Mouse (Mus musculus) right cerebral cortex, postnatal 36 days (tissue): ENCODE measurements around the gene Slc25a17.

Source experiments
- DNase-seq, 2 experiments: peaks; one replicate each; pipeline ENCODE4 v3.0.0; 2022; ENCODE audit warnings: low spot score in 2 of 2, mixed read lengths in 1 of 2

The Slc25a17 gene

GRCm38 (mm10) chr15:81360345-81361021 is at the start of gene Slc25a17:
TSS of gene Slc25a17 (minus strand) at chr15:81360812.
- peak; percentile 86 to 89 for DNase-seq

GRCm38 (mm10) chr15:81408199-81408598 is 47.6 kb upstream of the Slc25a17 start, which contains the start of gene Dnajb7:
TSS of gene Dnajb7 (minus strand) at chr15:81408299.
- DNase-seq, result no peak

- no peak for DNase-seq
Measured at GRCm38 (mm10) chr15:81405008-81405407, 44.4 kb upstream of the Slc25a17 start.

GRCm38 (mm10) chr15:81399638-81400315 is 39.2 kb upstream of the Slc25a17 start, which contains the start of the genes St13 and Xpnpep3:
TSS of gene St13 (minus strand) at chr15:81400077.
TSS of gene Xpnpep3 (plus strand) at chr15:81400138.
- DNase-seq, result peak; percentile 93 to 94

DNA sequence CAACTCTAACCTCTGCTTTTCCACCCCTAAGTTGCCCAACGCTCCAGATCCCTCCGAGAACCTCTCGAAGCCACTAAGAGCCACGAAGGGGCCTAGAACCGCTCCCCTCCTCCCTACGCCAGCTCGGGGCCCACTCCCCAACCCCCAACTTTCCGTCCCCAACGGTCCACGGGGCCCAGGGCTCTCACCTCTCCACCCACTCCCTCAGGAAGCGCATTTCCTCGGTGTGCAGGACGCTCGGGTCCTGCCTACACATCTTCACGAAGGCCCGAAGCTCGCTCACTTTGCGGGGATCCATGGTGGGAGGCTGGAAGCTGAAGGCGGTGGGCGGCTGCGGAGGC is 38.7 kb upstream of the Slc25a17 start:
- no peak for DNase-seq

DNA sequence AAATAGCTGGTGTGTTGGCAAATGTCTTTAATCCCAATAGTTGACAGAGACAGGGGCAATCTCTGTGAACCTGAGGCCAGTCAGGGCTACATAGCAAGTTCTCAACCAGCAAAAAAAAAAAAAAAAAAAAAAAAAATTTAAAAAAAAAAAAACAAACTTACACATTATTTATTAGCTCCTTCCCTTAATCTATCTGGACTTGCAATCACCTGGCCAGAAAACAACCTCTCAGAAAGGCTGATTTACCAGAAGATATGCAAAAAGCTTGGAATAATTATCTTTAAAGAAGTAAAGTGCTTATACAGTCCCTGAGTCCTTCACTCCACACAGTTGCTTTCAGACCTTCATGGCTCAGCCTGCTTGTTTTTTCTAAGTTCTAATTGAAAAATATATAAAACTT is 37.6 kb upstream of the Slc25a17 start:
- DNase-seq, result no peak

DNA sequence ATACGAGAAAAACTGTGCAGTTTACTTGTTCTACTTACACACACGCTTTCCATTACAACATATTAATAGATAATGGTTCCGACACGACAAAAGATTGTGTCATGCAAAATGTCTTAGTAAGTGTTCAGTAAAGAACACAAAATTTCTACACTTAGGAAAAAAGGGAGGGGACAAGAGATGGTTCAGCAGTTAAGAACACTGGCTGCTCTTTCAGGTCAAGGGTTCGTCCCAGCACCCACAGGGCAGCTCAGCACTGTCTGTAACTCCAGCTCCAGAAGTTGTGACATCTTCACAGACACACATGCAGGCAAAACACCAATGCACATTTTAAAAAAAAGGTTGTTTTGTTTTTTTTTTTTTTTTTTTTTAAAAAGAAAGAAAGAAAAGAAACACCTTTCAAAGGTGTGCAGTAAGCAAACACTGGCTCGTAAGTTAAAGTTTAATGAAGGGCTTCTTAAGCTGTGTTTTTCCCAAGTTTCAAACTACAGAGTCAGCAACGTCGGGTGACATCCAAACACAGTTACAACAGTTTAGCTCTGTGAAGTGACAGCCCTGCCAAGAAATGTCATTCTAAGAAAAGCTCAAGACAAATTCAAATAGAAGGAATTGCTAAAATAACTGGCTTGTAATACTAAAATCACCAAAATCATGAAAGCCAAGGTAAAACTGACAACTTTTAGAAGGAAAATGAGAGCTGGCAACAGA is 33.8 kb upstream of the Slc25a17 start:
- no peak for DNase-seq

GRCm38 (mm10) chr15:81392997-81393396 is 32.4 kb upstream of the Slc25a17 start:
- DNase-seq, result peak; percentile 29 to 62

- DNase-seq, result no peak
Measured at GRCm38 (mm10) chr15:81386327-81386726, 25.7 kb upstream of the Slc25a17 start.

DNA sequence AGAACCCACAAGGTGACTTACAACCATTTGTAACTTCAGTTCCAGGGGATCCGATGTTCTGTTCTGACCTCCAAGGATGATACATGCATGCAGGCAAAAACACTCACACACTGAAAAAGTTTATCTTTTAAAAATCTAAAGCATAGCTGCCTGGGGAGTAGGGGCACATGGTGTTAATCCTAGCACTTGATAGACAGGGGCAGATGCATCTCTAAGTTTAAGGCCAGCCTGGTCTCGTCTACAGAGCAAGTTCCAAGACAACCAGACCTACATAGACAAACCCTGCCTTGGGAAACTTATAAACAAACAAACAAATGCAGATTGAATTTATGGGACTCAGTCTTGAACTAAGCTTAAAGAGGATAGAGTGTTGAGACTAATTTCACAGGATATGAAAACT is 18.2 kb upstream of the Slc25a17 start:
- DNase-seq, result no peak

GRCm38 (mm10) chr15:81374621-81375020 is 14.0 kb upstream of the Slc25a17 start:
- DNase-seq, result no peak

DNA sequence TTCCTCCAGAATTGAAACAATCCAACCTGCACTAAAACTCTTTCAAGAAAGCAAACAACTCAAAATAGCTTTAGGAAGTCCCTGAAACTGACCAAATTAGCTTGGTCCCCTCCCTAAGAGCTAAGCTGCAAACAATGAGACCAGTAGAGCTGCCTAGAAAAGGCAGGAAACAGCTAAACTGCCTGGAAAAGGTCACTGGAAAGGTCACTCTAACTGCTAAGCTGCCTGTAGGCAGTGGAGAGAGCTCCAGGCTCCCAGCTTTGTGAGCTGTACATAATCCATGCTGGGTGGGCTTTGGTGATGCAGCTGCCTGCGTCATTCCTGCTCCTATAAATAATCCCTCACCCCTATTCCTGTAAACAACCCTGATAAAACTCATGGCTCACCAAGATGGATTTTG is 9.7 kb upstream of the Slc25a17 start:
- no peak for DNase-seq

GRCm38 (mm10) chr15:81368601-81369000 is 8.0 kb upstream of the Slc25a17 start:
- no peak for DNase-seq

GRCm38 (mm10) chr15:81366241-81366640 is 5.6 kb upstream of the Slc25a17 start:
- DNase-seq, result no peak

GRCm38 (mm10) chr15:81365246-81365645 is 4.6 kb upstream of the Slc25a17 start:
- no peak for DNase-seq

GRCm38 (mm10) chr15:81364271-81364670 is 3.7 kb upstream of the Slc25a17 start:
- DNase-seq, result no peak

- no peak for DNase-seq
Measured at GRCm38 (mm10) chr15:81362501-81362900, 1.9 kb upstream of the Slc25a17 start.

GRCm38 (mm10) chr15:81361417-81362015 is 904 bp upstream of the Slc25a17 start:
- no peak for DNase-seq

DNA sequence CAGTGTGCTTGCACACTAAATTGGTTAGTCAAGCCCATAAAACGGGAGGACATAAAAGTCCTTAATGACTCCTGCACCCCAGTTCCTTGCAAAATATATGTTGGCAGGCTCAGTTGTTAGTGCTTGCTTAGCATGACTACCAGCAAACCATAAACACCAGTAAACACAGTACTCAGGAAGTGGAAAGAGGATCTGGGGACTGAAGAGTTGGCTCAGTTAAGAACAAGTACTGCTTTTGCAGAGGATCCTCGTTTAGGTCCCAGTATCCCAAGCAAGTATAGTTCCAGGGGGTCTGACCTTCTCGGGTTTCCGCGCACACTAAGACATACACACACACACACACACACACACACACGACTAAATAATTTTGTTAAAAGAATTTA is 401 bp upstream of the Slc25a17 start:
- no peak for DNase-seq

DNA sequence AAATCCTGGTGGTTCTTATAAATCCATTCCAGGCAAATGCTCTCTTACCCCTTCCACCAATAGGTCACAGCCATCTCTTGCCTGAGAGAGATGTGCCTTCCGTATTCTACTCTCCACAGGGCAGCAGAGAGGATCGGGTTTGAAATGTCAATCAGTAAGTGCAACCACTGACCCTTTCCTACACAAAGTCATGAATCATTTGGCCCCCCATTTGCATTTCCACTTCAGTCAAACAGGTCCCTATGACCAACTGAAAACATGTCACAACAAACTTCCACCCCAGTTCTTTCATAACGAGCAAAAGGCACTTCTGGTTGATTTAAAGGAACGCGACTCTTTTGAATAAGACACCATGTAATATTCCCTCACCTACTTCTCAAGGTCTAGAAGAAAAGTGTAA is 1.2 kb downstream of the Slc25a17 start:
- no peak for DNase-seq

GRCm38 (mm10) chr15:81358943-81359342 is 1.7 kb downstream of the Slc25a17 start:
- DNase-seq, result no peak

DNA sequence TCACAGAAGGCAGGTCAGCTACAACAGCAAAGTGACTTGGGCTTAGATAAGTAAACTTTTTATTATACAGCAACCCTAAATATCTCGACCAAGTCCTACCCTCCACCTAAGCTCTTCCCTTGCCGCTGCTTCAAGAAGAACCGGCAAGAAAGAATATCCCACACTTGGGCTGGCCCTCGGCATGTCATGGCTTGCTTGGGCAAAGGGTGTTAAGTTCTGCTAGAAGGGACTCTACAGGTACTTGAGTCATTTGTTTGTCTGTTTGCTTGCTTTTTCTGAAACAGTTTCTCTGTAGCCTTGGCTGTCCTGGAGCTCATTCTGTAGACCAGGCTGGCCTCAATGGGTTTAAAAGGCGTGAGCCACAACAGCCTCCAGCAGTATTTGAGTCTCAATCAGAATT is 3.7 kb downstream of the Slc25a17 start:
- DNase-seq, result no peak
